Mouse (Mus musculus): ENCODE results near the gene 4930404H24Rik.

DNA sequence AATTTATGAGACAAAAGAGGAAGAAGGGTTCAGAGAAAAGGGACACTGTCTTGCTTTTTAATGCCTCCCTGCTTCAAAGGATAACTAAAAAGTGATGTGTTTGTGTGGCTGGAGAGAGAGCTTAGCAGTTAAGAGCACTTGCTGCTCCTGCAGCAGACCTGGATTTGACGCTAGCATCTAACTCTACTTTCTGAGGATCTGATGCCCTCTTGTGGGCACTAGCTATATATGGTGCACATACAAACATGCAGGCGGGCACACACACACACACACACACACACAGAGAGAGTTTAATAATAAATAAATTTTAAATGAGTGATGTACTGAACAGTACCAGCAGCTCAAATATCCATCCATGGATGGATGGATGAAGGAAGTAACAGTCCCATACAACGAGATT lies 29.3 kb upstream of the 4930404H24Rik start:
- TF ChIP-seq MAFK (IDR thresholded peaks at IDR 0.05; ENCODE audit: insufficient read depth, low read depth, low read length) (no peak), ZNF384 (IDR thresholded peaks at IDR 0.05; ENCODE audit: low read depth, low read length) (no peak), CHD2 (IDR thresholded peaks at IDR 0.05; ENCODE audit: low read depth, low read length) (no peak)
